Mouse (Mus musculus) lung, adult 2 months (tissue): ENCODE measurements around the gene Bend7.

Source experiments
- CTCF ChIP-seq: fragments of 200-500 bp; IDR thresholded peaks from 2 replicates; pipeline ENCODE4 v1.5.1; 2011; ENCODE audit warnings: mild to moderate bottlenecking, low read length, control low read depth; ENCODE audit not compliant: insufficient read depth
- POLR2A ChIP-seq: fragments of 200-500 bp; IDR thresholded peaks from 2 replicates; pipeline ENCODE4 v1.6.1; 2011; ENCODE audit warnings: low read depth, mild to moderate bottlenecking, control low read depth, low read length, borderline replicate concordance; ENCODE audit errors: extremely low read depth

GRCm38 (mm10) chr2:4849449-4849848 lies 131.8 kb downstream of the Bend7 start:
- TF ChIP-seq CTCF (no peak), POLR2A (no peak)
